Mouse (Mus musculus) heart, postnatal 10 days (tissue): ENCODE results near the gene Rasal3. TPM values are rescaled to one million over a fixed set of nuclear protein-coding genes. Genes with fewer than 3 reads are reported as not detected.

Source experiments
- DNase-seq, 2 experiments: peaks; one replicate each; pipeline ENCODE4 v3.0.0; 2021
- intact Hi-C: fragments of 180-260 bp; cut with DNase I; formaldehyde crosslinking; loops from one replicate; pipeline ENCODE4 v1.15.1; 2025
- total RNA-seq, 2 experiments: library from RNA; stranded (reverse); gene quantifications; 2 replicates each; pipeline ENCODE4 v1.2.3; 2021

Gene Rasal3
- total RNA-seq, 2 experiments from 2014 or later = 0.55 to 1.3 TPM

- intact Hi-C loops = no loop called here
- no peak for DNase-seq
Observed at GRCm38 (mm10) chr17:32393944-32394343, 9.4 kb downstream of the Rasal3 start.

- intact Hi-C loops = loop anchor here (2.0 to 5.0 kb wide), 3 partner anchors 24 to 103 kb away; no protein-coding TSS in a partner anchor
- peak; percentile 95 to 97 for DNase-seq
Observed at GRCm38 (mm10) chr17:32389101-32389659, 14.2 kb downstream of the Rasal3 start, which contains the start of gene Wiz. Gene Wiz (minus strand): TSS chr17:32389439.

- peak in 1 of 2 experiments; percentile 53 for DNase-seq
- intact Hi-C loops = loop anchor here (2.0 to 5.0 kb wide), 3 partner anchors 24 to 104 kb away; no protein-coding TSS in a partner anchor
Observed at GRCm38 (mm10) chr17:32388370-32389100, 14.8 kb downstream of the Rasal3 start.

DNA sequence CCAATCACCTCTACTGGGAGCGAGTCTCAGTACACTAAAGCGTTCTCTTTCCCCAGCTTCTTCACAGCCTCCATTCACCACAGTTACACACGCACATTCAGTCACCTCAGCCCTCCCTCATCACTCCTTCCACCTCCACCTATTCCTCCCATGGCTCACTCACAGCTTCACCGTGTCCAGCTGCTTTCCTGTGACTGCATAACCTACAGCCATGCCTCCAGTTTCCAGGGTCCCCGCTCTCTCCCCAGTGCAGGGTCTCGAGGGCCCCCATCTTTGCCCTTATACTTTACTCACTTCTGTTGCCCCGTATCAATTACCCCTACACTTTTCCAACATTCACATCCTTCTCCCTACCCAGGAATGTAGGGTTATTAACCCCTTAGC lies 15.4 kb downstream of the Rasal3 start:
- DNase-seq = no peak
- intact Hi-C loops = loop anchor here (2.0 to 5.0 kb wide), 4 partner anchors 23 to 104 kb away; no protein-coding TSS in a partner anchor

DNA sequence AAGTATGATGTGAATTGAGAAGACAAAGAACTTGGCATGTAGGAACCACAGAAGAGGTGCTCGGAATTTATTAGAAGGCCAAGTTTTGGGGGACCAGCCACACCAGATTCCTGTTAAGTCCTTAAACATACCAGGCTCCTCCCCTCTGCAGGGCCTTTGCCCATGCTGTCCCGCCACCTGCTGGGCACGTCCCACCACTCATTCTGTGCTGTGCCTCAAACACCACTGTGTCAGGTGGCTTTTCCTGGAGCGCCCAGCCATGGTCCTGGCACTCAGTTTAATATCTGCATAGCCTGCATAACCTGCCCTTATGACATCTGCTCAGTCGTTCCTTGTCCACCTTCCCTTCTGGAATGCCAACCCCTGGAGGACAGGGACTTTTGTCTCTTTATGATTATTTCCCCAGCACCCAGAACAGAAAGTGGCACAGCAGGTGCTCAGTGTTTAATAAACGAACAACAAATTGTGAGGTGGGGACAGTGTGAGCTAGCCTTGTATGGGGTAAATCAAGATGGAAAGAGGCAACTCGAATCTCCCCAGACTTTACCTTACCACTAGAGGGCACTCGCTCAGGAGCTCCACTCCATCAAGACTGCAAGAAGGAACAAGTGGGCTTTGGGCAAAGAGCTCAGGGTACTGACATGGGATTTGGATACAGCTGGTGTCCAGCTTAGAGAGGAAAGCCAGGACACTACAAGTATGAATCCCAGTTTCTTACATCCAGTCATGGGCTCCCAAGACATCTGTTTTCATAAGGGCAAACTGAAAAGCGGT lies 16.5 kb downstream of the Rasal3 start:
- intact Hi-C loops = loop anchor here (2.0 to 5.0 kb wide), 3 partner anchors 38 to 105 kb away; no protein-coding TSS in a partner anchor

DNA sequence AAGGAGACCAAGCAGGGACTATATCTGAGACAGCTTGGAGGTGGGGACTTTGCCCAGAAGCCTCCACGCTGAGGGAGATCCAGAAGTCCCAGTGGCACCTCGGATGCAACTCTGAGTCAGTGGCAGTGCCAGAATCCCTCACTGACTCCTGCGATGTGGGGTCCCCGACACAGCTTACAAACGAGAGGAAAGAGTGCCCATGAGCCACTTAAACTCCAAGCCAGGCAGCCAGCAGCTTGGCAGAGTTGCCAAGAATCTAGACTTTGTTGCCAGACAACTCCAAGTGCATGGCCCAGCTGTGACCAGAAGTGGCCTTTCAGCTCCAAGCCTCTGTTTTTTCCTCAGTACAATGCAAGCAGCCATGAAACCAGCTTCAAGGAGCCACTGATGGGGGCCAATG lies 19.7 kb downstream of the Rasal3 start:
- peak; percentile 63 to 71 for DNase-seq
- intact Hi-C loops = no loop called here

More for the DNA sequence above, 16.5 kb downstream of the Rasal3 start:
- no peak for DNase-seq

DNA sequence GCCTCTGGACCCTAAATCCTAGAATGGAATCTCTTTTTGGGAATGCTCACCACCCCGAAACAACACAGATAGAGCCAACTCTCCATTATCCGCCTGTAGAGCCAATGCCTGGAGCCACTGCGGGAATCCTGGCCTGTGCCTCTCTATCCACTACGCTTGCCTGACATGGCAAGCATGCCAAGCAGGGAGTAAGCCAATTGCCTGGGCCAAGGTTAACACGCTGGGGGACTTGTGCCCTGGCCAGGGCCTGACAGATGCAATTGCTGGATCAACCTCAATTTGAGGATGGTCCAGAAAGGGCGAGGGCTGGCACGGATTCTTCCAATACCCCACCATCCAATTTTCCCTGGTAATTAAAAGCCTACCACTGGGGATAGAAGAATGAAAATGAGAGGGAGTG lies 20.8 kb downstream of the Rasal3 start:
- peak; percentile 56 to 64 for DNase-seq

DNA sequence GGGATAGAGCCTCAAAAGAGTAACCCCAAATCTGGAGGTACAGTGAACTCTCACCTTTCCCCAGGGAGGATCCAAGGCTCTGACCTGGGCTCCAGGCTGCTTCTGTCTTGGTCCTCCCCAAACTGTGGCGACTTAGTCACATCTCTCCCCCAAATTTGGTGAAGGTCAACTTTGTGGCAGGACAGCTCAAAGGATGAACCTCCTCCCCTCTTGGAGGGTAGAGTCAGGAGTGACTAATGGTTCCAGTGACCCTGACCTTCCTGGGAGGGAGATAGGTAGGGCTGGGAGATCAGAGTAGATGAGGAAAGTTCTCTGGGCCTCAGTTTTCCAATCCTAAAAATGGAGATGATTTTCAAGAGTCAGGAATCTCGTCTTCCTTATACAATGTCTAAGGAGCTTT lies 24.6 kb downstream of the Rasal3 start:
- intact Hi-C loops = no loop called here
- no peak for DNase-seq

More for the DNA sequence above, 20.8 kb downstream of the Rasal3 start:
- intact Hi-C loops = no loop called here

GRCm38 (mm10) chr17:32377137-32377536 lies 26.2 kb downstream of the Rasal3 start:
- intact Hi-C loops = no loop called here
- DNase-seq = no peak

GRCm38 (mm10) chr17:32376475-32376874 lies 26.9 kb downstream of the Rasal3 start:
- intact Hi-C loops = no loop called here
- DNase-seq = no peak

DNA sequence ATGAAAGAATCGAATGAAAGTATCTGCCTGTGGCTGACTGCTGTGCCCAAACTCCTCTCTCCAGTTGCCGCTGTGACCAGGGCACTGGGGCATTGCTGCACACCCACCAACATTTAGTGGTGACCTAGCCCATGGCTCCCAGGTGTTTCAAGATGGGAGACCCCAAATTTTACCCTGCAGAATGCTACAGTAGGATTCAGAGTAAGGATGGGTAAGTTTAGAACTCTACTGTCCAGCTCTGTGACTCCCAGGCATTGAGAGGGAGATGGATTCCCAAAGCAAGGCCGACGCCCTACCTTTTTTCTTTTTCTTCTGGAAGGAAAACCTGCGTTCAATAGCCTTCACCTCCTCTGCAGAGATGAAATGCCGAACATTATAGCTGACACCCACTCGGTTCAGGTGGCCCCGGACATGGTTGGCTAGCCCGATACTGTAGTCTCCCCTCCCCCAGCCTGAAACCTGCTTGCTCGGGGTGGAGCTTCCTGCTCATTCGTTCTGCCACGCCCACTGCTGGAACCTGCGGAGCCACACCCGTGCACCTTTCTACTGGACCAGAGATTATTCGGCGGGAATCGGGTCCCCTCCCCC lies 34.3 kb downstream of the Rasal3 start:
- no peak for DNase-seq
- intact Hi-C loops = loop anchor here (1.0 kb wide), 1 partner anchor 11 kb away; no protein-coding TSS in a partner anchor

GRCm38 (mm10) chr17:32367706-32368105 lies 35.7 kb downstream of the Rasal3 start:
- intact Hi-C loops = loop anchor here (1.0 kb wide), 1 partner anchor 13 kb away; no protein-coding TSS in a partner anchor
- DNase-seq = no peak

- intact Hi-C loops = loop anchor here (2.0 kb wide), 1 partner anchor 24 kb away; the partner anchor contains the start of gene Wiz
- DNase-seq = no peak
Observed at GRCm38 (mm10) chr17:32365296-32365695, 38.1 kb downstream of the Rasal3 start.

- intact Hi-C loops = loop anchor here (2.0 kb wide), 1 partner anchor 24 kb away; the partner anchor contains the start of gene Wiz
- DNase-seq = no peak
Observed at GRCm38 (mm10) chr17:32364850-32365249, 38.5 kb downstream of the Rasal3 start.

GRCm38 (mm10) chr17:32364331-32364730 lies 39.1 kb downstream of the Rasal3 start:
- intact Hi-C loops = loop anchor here (2.0 kb wide), 1 partner anchor 24 kb away; the partner anchor contains the start of gene Wiz

DNA sequence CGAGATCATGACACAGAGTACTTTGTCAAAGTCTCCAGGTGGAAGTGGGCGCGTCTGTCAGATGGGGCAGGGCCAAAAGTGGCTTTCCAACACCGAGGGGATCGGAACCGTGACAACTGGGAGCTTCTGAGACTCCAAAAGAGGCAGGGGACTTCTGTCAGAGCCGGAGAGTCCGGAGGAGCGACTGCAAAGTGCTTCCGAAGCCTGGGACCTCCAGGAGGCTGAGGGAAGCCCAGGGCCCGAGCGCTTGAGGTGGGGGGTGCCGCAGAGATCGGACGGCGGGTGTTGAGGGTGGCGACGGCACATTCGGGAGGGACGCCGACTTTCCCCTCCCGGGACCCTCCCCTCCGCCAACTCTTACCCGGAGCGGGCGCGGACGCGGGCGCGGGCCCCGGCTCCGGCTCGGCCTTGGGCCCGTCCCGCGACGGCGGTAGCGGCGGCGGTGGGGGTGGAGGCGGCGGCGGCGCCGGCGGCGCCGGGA lies 39.5 kb downstream of the Rasal3 start:
- intact Hi-C loops = loop anchor here (2.0 kb wide), 1 partner anchor 25 kb away; the partner anchor contains the start of gene Wiz
- peak in 1 of 2 experiments; percentile 27 for DNase-seq

More at GRCm38 (mm10) chr17:32364331-32364730, 39.1 kb downstream of the Rasal3 start:
- DNase-seq = peak; percentile 93 to 95

GRCm38 (mm10) chr17:32362686-32363085 lies 40.7 kb downstream of the Rasal3 start:
- intact Hi-C loops = no loop called here
- DNase-seq = no peak

GRCm38 (mm10) chr17:32359928-32360327 lies 43.5 kb downstream of the Rasal3 start:
- intact Hi-C loops = no loop called here
- peak in 1 of 2 experiments; percentile 25 for DNase-seq

- intact Hi-C loops = no loop called here
- DNase-seq = no peak
Observed at GRCm38 (mm10) chr17:32358943-32359340, 44.4 kb downstream of the Rasal3 start.
